Mouse (Mus musculus) stomach, embryonic 14.5 days (tissue): ENCODE results near the gene Raet1e. TPM values are rescaled to one million over a fixed set of nuclear protein-coding genes. Genes with fewer than 3 reads are reported as not detected.
A peak's percentile ranks its signal among the peaks of the same experiment; 100 is the strongest.
"Not testable (repeated sequence)": the region's sequence is repeated elsewhere in the genome, so short reads cannot be mapped to it uniquely, and the experiment has no call there.

Experiments
- ATAC-seq: fragments of 200-750 bp; cut with Nextera tagmentation; 2 replicates; pipeline ENCODE4 v1.8.0; 2017; ENCODE audit warnings: low read depth, moderate TSS enrichment; ENCODE audit not compliant: insufficient number of reproducible peaks, insufficient read depth, low FRiP score
- H3K27ac ChIP-seq: fragments of 300-500 bp; sonication (generic); 2 replicates; pipeline ENCODE4 v1.5.1; 2014; ENCODE audit warnings: mild to moderate bottlenecking, low read length, moderate library complexity, mixed read lengths
- H3K27me3 ChIP-seq: fragments of 300-500 bp; sonication (generic); 2 replicates; pipeline ENCODE4 v1.6.1; 2014; ENCODE audit warnings: low read length, control low read depth, mixed read lengths; ENCODE audit not compliant: control insufficient read depth, insufficient read depth
- H3K36me3 ChIP-seq: fragments of 300-500 bp; sonication (generic); 2 replicates; pipeline ENCODE4 v1.6.1; 2014; ENCODE audit warnings: mild to moderate bottlenecking, control low read depth, low read length, moderate library complexity, mixed read lengths; ENCODE audit not compliant: control insufficient read depth, insufficient read depth
- H3K4me1 ChIP-seq: fragments of 300-500 bp; sonication (generic); 2 replicates; pipeline ENCODE4 v1.6.1; 2014; ENCODE audit warnings: low read length, control low read depth, mixed read lengths; ENCODE audit not compliant: control insufficient read depth, insufficient read depth
- H3K4me2 ChIP-seq: fragments of 300-500 bp; sonication (generic); replicated peaks from 2 replicates; pipeline ENCODE4 v1.6.1; 2014; ENCODE audit warnings: low read depth, low read length, control low read depth
- H3K4me3 ChIP-seq: fragments of 300-500 bp; sonication (generic); 2 replicates; pipeline ENCODE4 v1.5.1; 2014; ENCODE audit warnings: low read depth, low read length, control low read depth
- H3K9ac ChIP-seq: fragments of 300-500 bp; sonication (generic); replicated peaks from 2 replicates; pipeline ENCODE4 v1.6.1; 2014; ENCODE audit warnings: low read depth, mild to moderate bottlenecking, control low read depth, low read length, moderate library complexity, mixed read lengths
- H3K9me3 ChIP-seq: fragments of 300-500 bp; sonication (generic); 2 replicates; pipeline ENCODE4 v1.6.1; 2016; ENCODE audit warnings: low read depth, low read length, control low read depth; ENCODE audit not compliant: control insufficient read depth
- WGBS: fragments of 180-500 bp; shearing (Covaris S2); extraction: QIAGEN DNeasy Blood & Tissue Kit; methylation state at CpG from one replicate; pipeline ENCODE4 v1.1.7; 2014; 5-methylcytosine and 5-hydroxymethylcytosine counted together
- polyA plus RNA-seq: library from polyadenylated mRNA; unstranded; fragments of >200 nt; fragmentation: Nextera tagmentation; extraction: Ambion mirVana; gene quantifications from 2 replicates; pipeline ENCODE4 v1.2.1, GENCODE M21; 2014

Raet1e gene
- polyA plus RNA-seq, 1 experiment from 2014 or later = 12.5 TPM

GRCm38 (mm10) chr10:22173335-22174189 lies 15.2 kb downstream of the Raet1e start:
- not testable (repeated sequence) for H3K4me3 ChIP-seq, H3K27me3 ChIP-seq, H3K9ac ChIP-seq, H3K36me3 ChIP-seq, H3K9me3 ChIP-seq, H3K4me1 ChIP-seq, H3K27ac ChIP-seq
- H3K4me2 ChIP-seq = 0 out of 2 replicates have a peak overlapping the region, but pooled peaks have one; percentile 23
- 15% methylated on average over 11 of the region's 17 CpGs for WGBS
- ATAC-seq = peak; percentile 71; the same call in 1 of the 2 replicates

DNA sequence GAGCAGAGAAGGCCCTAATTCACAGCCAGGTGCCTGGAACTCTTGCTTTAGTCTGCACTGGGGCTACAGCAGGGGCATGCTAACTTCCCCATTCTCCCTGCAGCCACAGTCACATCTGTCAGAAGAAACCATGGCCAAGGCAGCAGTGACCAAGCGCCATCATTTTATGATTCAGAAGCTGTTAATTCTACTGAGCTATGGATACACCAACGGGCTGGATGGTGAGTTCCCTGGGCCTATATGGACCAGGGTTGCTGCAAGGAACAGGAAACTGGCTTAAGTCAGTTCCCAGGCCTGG lies 15.8 kb downstream of the Raet1e start:
- not testable (repeated sequence) for H3K27me3 ChIP-seq, H3K4me2 ChIP-seq, H3K4me3 ChIP-seq, H3K4me1 ChIP-seq, H3K36me3 ChIP-seq, H3K9me3 ChIP-seq, H3K9ac ChIP-seq, H3K27ac ChIP-seq, ATAC-seq
- 82% methylated on average over 1 of the region's 2 CpGs for WGBS

GRCm38 (mm10) chr10:22176515-22176914 lies 18.1 kb downstream of the Raet1e start:
- H3K4me3 ChIP-seq, ATAC-seq, H3K4me2 ChIP-seq, H3K36me3 ChIP-seq, H3K9me3 ChIP-seq, H3K27ac ChIP-seq, H3K9ac ChIP-seq, H3K27me3 ChIP-seq, H3K4me1 ChIP-seq: not testable (repeated sequence)
- WGBS = 60% methylated on average over 2 of the region's 2 CpGs

DNA sequence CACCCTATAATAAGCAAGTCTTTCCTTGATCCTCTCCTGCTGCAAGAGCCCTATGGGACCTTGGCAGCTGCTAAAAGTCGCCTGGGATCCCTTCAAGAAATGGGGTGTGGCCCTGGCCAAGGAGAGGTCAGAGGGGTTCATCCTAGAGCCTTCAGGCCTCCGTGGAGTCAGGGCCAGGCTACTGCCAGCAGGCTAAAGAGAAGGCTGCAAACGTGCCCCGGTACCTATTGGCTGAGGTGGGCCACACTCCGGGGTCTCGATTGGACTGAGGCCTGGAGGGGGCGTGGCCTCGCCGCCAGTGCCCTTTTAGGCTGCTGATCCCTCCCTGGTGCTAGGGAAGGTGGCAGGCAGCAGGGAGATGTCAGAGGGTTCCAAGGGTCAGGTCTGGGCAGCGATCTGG lies 32.7 kb downstream of the Raet1e start:
- not testable (repeated sequence) for H3K9ac ChIP-seq, H3K36me3 ChIP-seq, ATAC-seq, H3K9me3 ChIP-seq, H3K27ac ChIP-seq, H3K4me3 ChIP-seq, H3K4me2 ChIP-seq, H3K4me1 ChIP-seq, H3K27me3 ChIP-seq
- WGBS = 9% methylated on average over 8 of the region's 10 CpGs

- H3K4me1 ChIP-seq, H3K27ac ChIP-seq, H3K9ac ChIP-seq, ATAC-seq, H3K36me3 ChIP-seq, H3K9me3 ChIP-seq, H3K27me3 ChIP-seq, H3K4me2 ChIP-seq, H3K4me3 ChIP-seq: not testable (repeated sequence)
- no CpG with 5 or more reads among the region's 3 CpGs for WGBS
These were observed 43.0 kb downstream of the Raet1e start for GRCm38 (mm10) chr10:22201352-22201751.

DNA sequence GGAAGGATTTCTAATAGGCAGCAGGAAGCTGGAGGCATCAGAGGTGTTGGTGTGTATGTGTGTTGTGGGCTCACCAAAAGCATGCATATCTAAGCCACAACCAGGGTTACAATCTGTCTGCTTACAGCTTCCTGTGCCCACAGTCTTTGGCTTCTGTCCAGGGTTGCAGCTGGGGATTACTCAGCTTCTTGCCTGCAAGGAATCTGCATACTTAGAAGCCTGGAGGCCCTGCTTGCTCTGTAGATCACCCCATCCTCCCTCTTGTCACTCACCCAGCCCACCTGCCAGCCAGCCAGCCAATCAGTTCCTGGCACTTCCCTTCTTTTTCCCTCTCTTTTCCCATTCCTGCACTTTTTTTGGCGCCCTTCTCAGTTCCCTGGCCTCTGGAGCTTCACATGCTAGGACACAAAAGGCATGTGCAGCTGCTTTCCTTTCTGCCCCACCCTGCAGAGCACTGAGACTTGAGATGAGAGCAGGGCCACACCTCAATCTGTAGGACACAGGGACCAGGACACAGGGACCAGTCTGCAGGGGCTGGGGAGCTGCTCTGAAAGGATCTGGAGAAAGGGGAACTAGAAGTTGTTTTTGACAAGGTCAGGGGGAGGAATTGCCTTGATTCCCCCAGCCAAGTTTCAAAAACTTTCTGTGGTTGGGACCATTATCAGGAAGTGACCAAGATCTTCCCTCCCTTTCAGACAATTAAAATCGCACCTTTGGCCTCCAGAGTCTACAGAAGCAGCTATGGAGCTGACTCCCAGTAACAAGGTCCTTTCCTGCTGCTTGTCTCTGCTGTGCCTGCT lies 44.6 kb downstream of the Raet1e start:
- H3K9ac ChIP-seq, H3K4me1 ChIP-seq, H3K27ac ChIP-seq, H3K4me2 ChIP-seq, H3K36me3 ChIP-seq, H3K9me3 ChIP-seq, ATAC-seq, H3K27me3 ChIP-seq, H3K4me3 ChIP-seq: not testable (repeated sequence)
- WGBS = no CpG with 5 or more reads among the region's 2 CpGs

GRCm38 (mm10) chr10:22206443-22206842 lies 48.1 kb downstream of the Raet1e start:
- H3K27ac ChIP-seq, ATAC-seq, H3K27me3 ChIP-seq, H3K9ac ChIP-seq, H3K4me2 ChIP-seq, H3K9me3 ChIP-seq, H3K4me1 ChIP-seq, H3K4me3 ChIP-seq, H3K36me3 ChIP-seq: not testable (repeated sequence)
- WGBS = 57% methylated on average over 1 of the region's 1 CpGs

GRCm38 (mm10) chr10:22212012-22212696 lies 53.8 kb downstream of the Raet1e start:
- not testable (repeated sequence) for H3K4me2 ChIP-seq, H3K4me3 ChIP-seq, H3K4me1 ChIP-seq, H3K27ac ChIP-seq, H3K9me3 ChIP-seq, H3K9ac ChIP-seq, H3K27me3 ChIP-seq, H3K36me3 ChIP-seq
- peak; percentile 84 for ATAC-seq
- WGBS = 4% methylated on average over 7 of the region's 11 CpGs
